Mouse (Mus musculus) sigmoid colon, adult 10 weeks (tissue): ENCODE results near the gene Pros1. TPM values are rescaled to one million over a fixed set of nuclear protein-coding genes. Genes with fewer than 3 reads are reported as not detected.

Source experiments
- polyA plus RNA-seq: library from polyadenylated mRNA; stranded (reverse); fragments of 350-450 nt; fragmentation: Illumina TruSeq; extraction: RNeasy Lipid Tissue Mini Kit (QIAGEN cat#74804); gene quantifications from one replicate; pipeline ENCODE4 v1.2.3, GENCODE M21; 2014; ENCODE audit warnings: low read depth, low replicate concordance

The Pros1 gene
- 52.3 TPM for polyA plus RNA-seq

DNA sequence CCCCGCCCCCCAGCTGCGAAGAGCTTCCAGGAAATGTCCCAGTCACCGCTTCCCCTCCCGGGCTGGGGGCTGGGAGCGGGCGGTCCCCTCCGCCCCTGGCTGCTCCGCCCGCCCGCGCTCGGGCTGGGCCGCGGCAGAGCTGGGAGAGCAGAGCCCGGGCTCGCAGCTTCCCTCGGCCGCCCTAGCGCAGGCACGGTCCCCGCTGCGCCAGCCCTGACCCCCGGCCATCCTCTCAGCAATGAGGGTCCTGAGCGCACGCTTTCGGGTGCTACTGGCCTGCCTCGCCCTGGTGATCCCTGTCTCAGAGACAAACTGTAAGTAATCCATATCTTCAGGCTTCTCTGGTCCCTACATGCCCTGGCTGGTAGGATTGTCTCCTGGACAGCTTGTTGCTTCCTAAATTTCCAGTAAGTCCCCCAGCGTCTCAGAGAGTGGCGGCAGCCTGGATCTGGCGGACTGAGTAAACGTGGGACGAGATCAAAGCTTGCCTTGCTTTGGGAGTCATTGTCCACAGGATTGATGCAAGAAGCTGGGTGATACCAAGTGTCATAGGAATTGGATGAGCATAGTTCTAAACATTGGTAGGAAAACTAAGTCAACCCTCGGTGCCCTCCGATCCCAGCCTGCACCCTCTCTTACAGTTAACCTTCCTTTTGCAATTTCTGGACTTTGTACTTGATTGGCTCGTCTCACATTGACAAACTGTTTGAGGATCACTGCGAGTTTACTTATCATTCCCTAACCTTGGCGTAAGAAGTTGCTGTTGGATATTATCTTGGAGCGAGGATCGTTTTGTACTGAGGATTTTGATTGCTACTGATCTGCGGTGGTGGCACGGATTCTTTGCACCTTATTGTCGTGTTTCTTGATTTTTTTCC, at the start of gene Pros1:
Pros1 (plus strand) TSS at position 117 of the 878 bp plus-strand sequence.

DNA sequence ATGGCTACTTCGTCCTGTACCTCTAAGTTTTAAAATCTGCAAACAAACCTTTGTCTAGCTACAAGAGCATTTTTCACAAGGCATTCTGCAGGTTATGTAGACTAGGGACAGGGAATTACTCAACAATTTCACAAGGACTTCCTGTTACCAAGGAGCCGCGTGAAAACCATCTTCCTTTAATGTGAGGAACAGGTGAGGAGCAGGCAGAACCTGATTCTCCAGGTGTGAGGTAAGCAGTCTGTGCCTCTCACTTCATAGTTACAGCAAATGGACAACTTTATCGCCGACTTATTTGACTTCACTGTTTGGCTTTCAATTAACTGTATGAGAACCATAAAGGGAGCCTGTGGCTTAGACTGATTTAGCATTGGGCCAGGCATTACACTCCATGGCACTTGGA, 39.6 kb upstream of the Pros1 start, which contains the start of gene Stx19:
Stx19 (plus strand) TSS at position 186 of the 400 bp plus-strand sequence.

DNA sequence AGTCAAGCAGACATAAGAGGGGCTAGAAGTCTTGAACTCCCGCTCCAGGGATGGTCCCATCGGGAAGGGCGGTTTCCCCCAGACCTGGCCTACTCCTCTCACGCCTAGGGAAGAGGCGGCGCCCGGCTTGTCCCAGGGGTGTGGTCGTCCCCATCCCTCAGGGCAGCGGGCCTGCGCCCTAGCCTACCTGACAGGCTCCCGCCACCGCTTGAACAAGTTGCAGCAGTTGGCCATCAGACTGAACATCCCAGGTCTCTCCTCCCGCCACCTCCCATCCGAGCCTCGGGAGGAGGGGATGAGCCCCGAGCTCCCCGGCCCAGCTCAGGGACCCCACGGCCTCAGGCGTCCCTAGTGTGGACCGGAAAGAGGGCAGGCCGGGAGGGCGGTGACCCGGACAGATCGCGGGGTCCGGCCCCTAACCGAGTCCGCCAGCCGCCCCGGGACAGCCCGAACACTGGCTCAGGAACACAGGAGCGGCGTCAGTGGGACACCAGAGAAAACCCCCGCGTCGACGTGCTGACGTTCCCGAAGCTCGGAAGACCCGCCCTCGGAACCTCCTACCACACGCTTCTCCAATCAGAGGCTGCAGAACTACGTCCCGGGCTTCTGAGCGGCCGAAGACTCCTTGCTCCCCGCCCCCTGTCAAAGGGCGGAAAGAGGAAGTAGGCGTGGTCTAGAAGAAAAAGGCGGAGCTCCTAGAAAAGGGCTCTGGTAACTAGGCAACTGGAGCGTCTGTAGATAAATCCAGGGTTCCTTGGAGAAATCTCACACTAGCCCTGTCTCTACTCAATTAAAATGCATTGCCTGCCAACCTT, 7.4 kb upstream of the Pros1 start, which contains the start of gene Arl13b:
Arl13b (minus strand) TSS at position 543 of the 815 bp plus-strand sequence.

Other genes starting within 250 kb of the Pros1 start
- gene Nsun3, start 67.5 kb upstream of the Pros1 start, polyA plus RNA-seq: 38.0 TPM
- gene Stx19, start 39.6 kb upstream of the Pros1 start, polyA plus RNA-seq: 3.8 TPM
- gene Arl13b, start 7.3 kb upstream of the Pros1 start, polyA plus RNA-seq: 39.7 TPM